Mouse (Mus musculus) ES-Bruce4 (cell line): ENCODE results near the gene Chd6.

Experiments used
- CTCF ChIP-seq: IDR thresholded peaks from one replicate; pipeline ENCODE4 v1.8.1; 2011; ENCODE audit warnings: low read depth, low read length
- POLR2A ChIP-seq: IDR thresholded peaks from one replicate; pipeline ENCODE4 v1.8.1; 2011; ENCODE audit warnings: low read length; ENCODE audit not compliant: insufficient read depth

GRCm38 (mm10) chr2:160978651-160979050 is 130.2 kb downstream of the Chd6 start:
- TF ChIP-seq POLR2A (no peak), CTCF (no peak)
